Mouse (Mus musculus) sigmoid colon, adult 10 weeks (tissue): ENCODE measurements around the gene Rell1. TPM values are rescaled to one million over a fixed set of nuclear protein-coding genes. Genes with fewer than 3 reads are reported as not detected.

ENCODE experiments used
- polyA plus RNA-seq: library from polyadenylated mRNA; stranded (reverse); fragments of 350-450 nt; fragmentation: Illumina TruSeq; extraction: RNeasy Lipid Tissue Mini Kit (QIAGEN cat#74804); gene quantifications from one replicate; pipeline ENCODE4 v1.2.3, GENCODE M21; 2014; ENCODE audit warnings: low read depth, low replicate concordance

Rell1 gene
- 44.4 TPM for polyA plus RNA-seq

GRCm38 (mm10) chr5:63968443-63969415, at the start of gene Rell1:
TSS of gene Rell1 (minus strand) at chr5:63968897.

Other genes starting within 250 kb of the Rell1 start
- 39.9 TPM for gene 0610040J01Rik, start 156.5 kb downstream of the Rell1 start, polyA plus RNA-seq
- gene Pgm2, start 124.1 kb upstream of the Rell1 start, polyA plus RNA-seq: 449 TPM
- gene Tbc1d1, start 187.4 kb upstream of the Rell1 start, polyA plus RNA-seq: 22.5 TPM